Mouse (Mus musculus) adipose tissue, adult 10 weeks (tissue): Measurements from ENCODE around the gene Mapk13. TPM values are rescaled to one million over a fixed set of nuclear protein-coding genes. Genes with fewer than 3 reads are reported as not detected.

Experiments used
- polyA plus RNA-seq: library from polyadenylated mRNA; stranded (reverse); fragments of 350-450 nt; fragmentation: Illumina TruSeq; extraction: RNeasy Lipid Tissue Mini Kit (QIAGEN cat#74804); gene quantifications from one replicate; pipeline ENCODE4 v1.2.3, GENCODE M21; 2014; ENCODE audit warnings: low read depth, low replicate concordance

Gene Mapk13
- polyA plus RNA-seq, result 31.0 TPM

GRCm38 (mm10) chr17:28769121-28769874 lies at the start of gene Mapk13:
Gene Mapk13 (plus strand): TSS chr17:28769297.

DNA sequence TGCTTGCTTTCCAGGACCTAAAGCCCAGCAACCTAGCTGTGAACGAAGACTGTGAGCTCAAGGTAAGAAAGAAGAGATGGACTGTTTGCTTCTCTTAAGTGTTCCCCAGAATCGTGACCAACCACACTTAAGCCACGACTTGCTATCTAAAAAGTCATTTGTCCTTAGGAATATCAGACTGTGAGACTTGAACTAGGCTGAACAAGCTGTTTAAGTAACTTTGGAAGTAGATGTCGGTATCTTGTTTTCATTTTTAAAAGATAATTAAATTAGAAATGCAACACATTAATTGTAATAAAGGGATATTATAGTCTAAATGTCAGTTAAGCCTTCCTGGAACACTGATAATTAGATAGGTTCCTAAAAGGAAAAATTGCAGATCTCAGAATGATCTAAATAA lies 43.3 kb upstream of the Mapk13 start, which contains the start of gene AC170998.1:
Gene AC170998.1, plus strand, starts transcription at position 301 of the 400 bp plus-strand sequence.

DNA sequence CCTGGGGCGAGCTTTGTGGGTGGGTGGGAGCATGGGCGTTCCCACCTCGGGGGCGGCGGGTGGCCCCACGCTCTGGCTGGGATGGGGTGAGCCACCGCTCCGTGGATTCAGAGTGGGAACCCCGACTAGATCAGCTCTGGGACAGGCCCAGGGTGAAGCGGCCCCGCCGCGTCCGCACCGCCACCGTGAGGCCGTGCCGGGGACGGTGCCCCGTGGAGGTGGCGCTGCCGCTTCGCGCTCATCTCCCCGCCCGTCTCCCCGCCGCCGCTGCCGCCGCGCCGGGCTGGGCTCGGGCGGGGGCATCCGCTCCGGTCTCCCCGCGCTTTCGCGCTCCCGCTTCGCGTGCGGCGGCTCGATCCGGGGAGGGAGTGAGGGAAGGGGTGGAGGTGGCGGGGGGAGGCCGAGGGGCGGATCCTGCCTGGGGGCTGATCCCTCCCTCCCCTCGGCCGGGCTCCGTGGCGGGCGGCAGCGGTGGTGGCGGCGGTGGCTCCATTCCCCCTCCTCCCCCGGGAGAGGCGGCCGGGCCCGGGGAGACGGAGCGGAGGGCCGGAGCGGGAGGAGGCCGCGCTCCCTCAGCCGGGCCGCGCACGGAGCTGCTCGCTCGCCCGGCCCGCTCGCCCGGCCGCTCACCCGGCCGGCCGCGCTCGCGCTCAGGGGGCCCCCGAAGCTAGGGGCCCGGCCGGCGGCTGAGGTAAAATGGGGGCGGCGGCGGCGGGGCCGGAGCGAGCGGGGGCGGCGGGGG lies 31.7 kb downstream of the Mapk13 start, which contains the start of gene Brpf3:
Gene Brpf3, plus strand, starts transcription at position 420 of the 742 bp plus-strand sequence.

Other genes starting within 250 kb of the Mapk13 start
- gene Armc12, start 238.5 kb upstream of the Mapk13 start, polyA plus RNA-seq, result 4.0 TPM
- gene Clpsl2, start 219.9 kb upstream of the Mapk13 start, polyA plus RNA-seq, result 1,129 TPM
- 0.83 TPM for gene Clps, start 208.5 kb upstream of the Mapk13 start, polyA plus RNA-seq
- not detected for gene Lhfpl5, start 193.7 kb upstream of the Mapk13 start, polyA plus RNA-seq
- gene Srpk1, start 146.6 kb upstream of the Mapk13 start, polyA plus RNA-seq, result 36.6 TPM
- 4.6 TPM for gene Slc26a8, start 79.1 kb upstream of the Mapk13 start, polyA plus RNA-seq
- 63.7 TPM for gene Mapk14, start 78.0 kb upstream of the Mapk13 start, polyA plus RNA-seq
- gene AC170998.1, start 43.2 kb upstream of the Mapk13 start, polyA plus RNA-seq, result not detected
- gene Brpf3, start 31.8 kb downstream of the Mapk13 start, polyA plus RNA-seq, result 33.7 TPM
- 1.5 TPM for gene Pnpla1, start 89.1 kb downstream of the Mapk13 start, polyA plus RNA-seq
- 0.42 TPM for gene 4930539E08Rik, start 146.0 kb downstream of the Mapk13 start, polyA plus RNA-seq
- gene Pxt1, start 174.5 kb downstream of the Mapk13 start, polyA plus RNA-seq, result 2.5 TPM
- gene Kctd20, start 182.7 kb downstream of the Mapk13 start, polyA plus RNA-seq, result 37.2 TPM
- gene Stk38, start 238.7 kb downstream of the Mapk13 start, polyA plus RNA-seq, result 70.6 TPM